Mouse (Mus musculus) splenic B cell, adult 2 months (primary cell): ENCODE measurements around the gene Pip5kl1.

Experiments used
- DNase-seq: peaks from one replicate; pipeline ENCODE4 v3.0.0-alpha.2; 2011; ENCODE audit warnings: low read depth, low spot score
- H3K27me3 ChIP-seq: 2 replicates; pipeline ENCODE4 v1.6.1; 2012; ENCODE audit warnings: mild to moderate bottlenecking, low read length, moderate library complexity, mixed read lengths; ENCODE audit not compliant: control insufficient read depth, poor library complexity, insufficient read depth, severe bottlenecking
- H3K36me3 ChIP-seq: 2 replicates; pipeline ENCODE4 v1.6.1; 2012; ENCODE audit warnings: mild to moderate bottlenecking, low read length, moderate library complexity, mixed read lengths; ENCODE audit not compliant: control insufficient read depth, poor library complexity, insufficient read depth, severe bottlenecking

The Pip5kl1 gene

GRCm38 (mm10) chr2:32539452-32539981 lies 35.1 kb upstream of the Pip5kl1 start:
- H3K27me3 ChIP-seq, result no peaks in the 10 kb centered on the region
- no peak for DNase-seq
- no peaks in the 10 kb centered on the region for H3K36me3 ChIP-seq

DNA sequence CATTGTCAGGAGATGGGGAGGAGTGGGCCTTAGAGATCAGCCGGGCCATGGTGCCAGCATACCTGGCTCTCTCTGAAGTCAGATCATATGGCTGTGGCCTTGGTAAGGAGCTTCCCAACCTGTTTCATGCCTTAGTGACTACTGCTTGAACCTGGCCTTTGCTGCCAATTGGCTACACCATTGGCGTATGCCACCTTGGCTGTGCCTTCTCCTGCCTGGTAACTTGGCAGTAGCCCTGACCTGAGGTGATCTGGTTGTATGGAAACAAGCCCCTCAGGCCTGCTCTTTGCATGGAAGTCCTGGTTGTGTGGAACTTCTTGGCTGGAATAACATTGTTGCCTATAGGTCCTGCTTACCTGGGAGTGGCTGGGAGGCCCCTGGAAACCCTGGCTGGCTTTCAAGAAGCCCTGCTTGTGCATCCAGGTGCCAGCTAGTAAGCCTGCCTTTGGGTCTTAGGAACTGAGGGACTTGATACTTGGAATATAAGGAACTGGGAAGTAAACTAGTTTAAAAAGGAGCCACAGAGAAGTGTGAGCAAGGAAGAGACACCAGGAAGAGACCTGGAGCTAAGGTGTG lies 33.2 kb upstream of the Pip5kl1 start:
- no peaks in the 10 kb centered on the region; the same call in 1 of the 2 replicates for H3K36me3 ChIP-seq
- no peaks in the 10 kb centered on the region for H3K27me3 ChIP-seq
- DNase-seq, result no peak

GRCm38 (mm10) chr2:32541986-32542573 lies 32.5 kb upstream of the Pip5kl1 start:
- H3K36me3 ChIP-seq, result no peaks in the 10 kb centered on the region; the same call in 1 of the 2 replicates
- DNase-seq, result no peak

DNA sequence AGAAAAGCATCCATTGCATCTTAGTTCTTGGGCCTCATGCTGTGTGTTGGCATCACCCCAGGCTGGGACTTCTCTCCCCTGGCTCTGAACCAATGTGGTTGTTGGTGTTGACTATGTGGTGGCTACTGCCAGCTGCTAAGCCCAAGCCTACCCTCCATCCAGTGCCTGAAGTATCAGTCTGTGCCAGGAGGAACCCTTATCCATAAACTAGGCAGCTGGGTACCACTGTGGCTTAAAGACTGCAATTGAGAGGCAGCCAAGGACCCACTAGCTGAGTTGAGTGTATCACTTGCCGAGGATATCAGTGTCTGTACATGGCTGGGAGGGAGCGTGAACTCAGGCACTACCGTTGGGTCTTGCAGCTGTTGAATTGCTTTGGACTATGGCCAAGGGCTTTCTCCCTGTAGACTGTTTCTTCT lies 31.6 kb upstream of the Pip5kl1 start:
- Histone ChIP-seq H3K27me3 (no peaks in the 10 kb centered on the region), H3K36me3 (no peaks in the 10 kb centered on the region; the same call in 1 of the 2 replicates)
- DNase-seq, result no peak

More at GRCm38 (mm10) chr2:32541986-32542573, 32.5 kb upstream of the Pip5kl1 start:
- H3K27me3 ChIP-seq, result no peaks in the 10 kb centered on the region

GRCm38 (mm10) chr2:32546951-32547350 lies 27.6 kb upstream of the Pip5kl1 start:
- H3K36me3 ChIP-seq, result no peaks in the 10 kb centered on the region; the same call in 1 of the 2 replicates
- DNase-seq, result no peak

DNA sequence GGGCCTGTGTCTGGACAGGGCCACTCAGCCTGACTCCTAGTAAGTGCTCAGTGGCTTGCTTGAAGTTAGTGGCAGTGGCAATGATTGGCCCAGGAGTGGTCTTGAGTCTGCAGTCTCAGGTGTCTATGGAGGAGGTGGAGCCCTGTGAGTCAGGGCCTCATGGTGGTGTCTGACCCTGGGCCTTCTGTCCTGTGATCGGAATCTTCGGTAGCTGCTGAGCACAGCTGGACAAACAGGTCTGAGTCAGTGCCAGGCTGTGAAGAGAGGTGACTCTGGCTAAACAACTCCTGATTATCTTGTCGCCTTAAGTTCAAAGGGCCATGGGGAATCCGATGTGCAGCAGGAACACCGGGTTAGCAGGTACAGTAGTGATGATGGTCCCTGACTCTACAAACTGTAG lies 27.2 kb upstream of the Pip5kl1 start:
- H3K36me3 ChIP-seq, result no peaks in the 10 kb centered on the region; the same call in 1 of the 2 replicates
- DNase-seq, result no peak
- no peaks in the 10 kb centered on the region for H3K27me3 ChIP-seq

More at GRCm38 (mm10) chr2:32546951-32547350, 27.6 kb upstream of the Pip5kl1 start:
- H3K27me3 ChIP-seq, result no peaks in the 10 kb centered on the region

DNA sequence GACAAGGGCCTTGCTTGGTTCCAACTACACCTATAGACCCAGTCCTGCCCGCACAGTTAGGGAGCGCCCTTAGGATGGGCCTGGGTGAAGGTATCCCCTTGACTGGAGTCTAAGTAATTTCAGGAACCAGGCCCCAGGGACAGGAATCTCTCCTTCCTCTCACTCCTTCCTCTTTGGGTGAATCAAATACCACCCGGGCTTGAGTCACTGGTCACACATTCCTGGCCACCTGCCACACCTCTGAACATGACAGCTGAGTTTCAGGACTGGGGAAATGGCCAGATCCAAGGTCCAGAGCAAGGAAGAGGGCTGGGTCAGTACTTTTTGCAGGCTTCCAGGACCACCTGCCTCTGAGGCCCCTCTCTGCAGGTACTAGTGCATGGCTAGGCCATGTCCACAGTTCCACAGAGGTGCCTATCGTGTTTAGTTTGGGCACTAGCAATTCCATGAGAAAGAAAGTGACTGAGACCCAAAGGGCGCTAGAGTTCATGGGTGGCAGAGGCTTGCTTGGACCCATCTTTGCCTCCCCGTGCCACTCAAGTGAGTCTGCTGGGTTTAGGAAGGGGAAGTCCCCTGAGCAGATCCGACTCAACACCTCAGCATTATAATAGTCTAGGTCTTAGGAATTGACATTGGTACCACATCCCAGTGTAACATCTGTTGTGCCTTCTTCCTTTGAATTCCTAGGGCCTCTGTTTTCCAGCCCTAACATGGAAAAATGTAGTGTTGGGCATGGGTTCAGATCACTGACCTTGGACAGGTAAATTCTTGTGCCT lies 26.4 kb upstream of the Pip5kl1 start:
- Histone ChIP-seq H3K36me3 (no peaks in the 10 kb centered on the region; the same call in 1 of the 2 replicates), H3K27me3 (no peaks in the 10 kb centered on the region)
- no peak for DNase-seq

- no peak for DNase-seq
- no peaks in the 10 kb centered on the region; the same call in 1 of the 2 replicates for H3K36me3 ChIP-seq
- H3K27me3 ChIP-seq, result no peaks in the 10 kb centered on the region
Measured at GRCm38 (mm10) chr2:32549171-32549570, 25.4 kb upstream of the Pip5kl1 start.

DNA sequence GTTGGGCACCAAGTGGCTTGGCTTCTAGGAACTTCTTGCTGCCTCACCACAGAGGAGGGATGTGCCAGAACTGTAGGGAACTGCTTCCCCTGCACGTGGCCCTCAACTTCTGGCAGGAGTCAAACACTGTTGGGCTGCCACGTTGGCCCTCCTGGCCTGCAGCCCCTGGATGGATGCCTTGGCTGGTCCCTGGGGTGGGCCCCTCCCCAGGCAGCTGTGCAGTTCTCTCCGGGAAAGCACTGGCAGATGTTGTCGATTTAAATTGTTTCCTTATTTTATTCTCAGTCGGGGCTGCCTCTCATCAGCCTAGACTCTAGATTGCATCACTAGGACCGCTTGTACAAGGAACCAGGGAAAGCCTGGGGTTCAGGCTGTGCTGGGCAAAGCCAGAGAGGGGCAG lies 24.8 kb upstream of the Pip5kl1 start:
- Histone ChIP-seq H3K27me3 (no peaks in the 10 kb centered on the region), H3K36me3 (no peaks in the 10 kb centered on the region; the same call in 1 of the 2 replicates)
- DNase-seq, result no peak

- DNase-seq, result no peak
- Histone ChIP-seq H3K36me3 (no peaks in the 10 kb centered on the region), H3K27me3 (no peaks in the 10 kb centered on the region)
Measured at GRCm38 (mm10) chr2:32551236-32551635, 23.4 kb upstream of the Pip5kl1 start.

- Histone ChIP-seq H3K27me3 (no peaks in the 10 kb centered on the region), H3K36me3 (0 out of 2 replicates have a peak, but pooled peaks cover 1% of the 10 kb centered on the region)
- peak; percentile 50 for DNase-seq
Measured at GRCm38 (mm10) chr2:32553592-32554148, 20.9 kb upstream of the Pip5kl1 start.

- no peak for DNase-seq
- no peaks in the 10 kb centered on the region for H3K27me3 ChIP-seq
- H3K36me3 ChIP-seq, result peaks cover 1% of the 10 kb centered on the region; the same call in 1 of the 2 replicates
Measured at GRCm38 (mm10) chr2:32555484-32555883, 19.1 kb upstream of the Pip5kl1 start.

DNA sequence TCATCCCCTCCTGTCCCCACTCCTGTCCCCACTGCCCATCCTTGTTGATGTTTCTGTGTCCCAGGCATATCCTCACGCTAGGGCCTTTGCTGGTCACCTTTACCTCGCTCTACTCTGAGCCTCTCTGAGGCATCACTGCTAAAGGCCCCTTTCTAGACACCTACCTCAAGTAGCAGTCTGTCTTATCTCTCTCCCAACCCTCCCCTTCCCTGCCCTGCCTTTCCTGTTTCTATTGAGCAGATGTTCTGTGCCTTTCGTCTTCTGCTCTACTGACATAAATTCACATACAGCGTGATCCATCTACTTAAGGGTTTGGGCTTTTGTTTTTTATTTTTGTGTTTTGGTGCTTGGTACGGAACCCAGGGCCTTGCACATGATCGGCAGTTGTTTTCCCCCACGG lies 18.6 kb upstream of the Pip5kl1 start:
- no peak for DNase-seq
- H3K36me3 ChIP-seq, result peaks cover 1% of the 10 kb centered on the region; the same call in 1 of the 2 replicates
- no peaks in the 10 kb centered on the region for H3K27me3 ChIP-seq

- Histone ChIP-seq H3K36me3 (peaks cover 3% of the 10 kb centered on the region), H3K27me3 (no peaks in the 10 kb centered on the region)
- DNase-seq, result no peak
Measured at GRCm38 (mm10) chr2:32559570-32559969, 15.0 kb upstream of the Pip5kl1 start.
